Mouse (Mus musculus) testis, adult 2 months (tissue): Measurements from ENCODE around the gene Irf6. TPM values are rescaled to one million over a fixed set of nuclear protein-coding genes. Genes with fewer than 3 reads are reported as not detected.
A peak's percentile ranks its signal among the peaks of the same experiment; 100 is the strongest.

Experiments
- H3K27ac ChIP-seq: fragments of 200-500 bp; 2 replicates; pipeline ENCODE4 v1.5.1; 2012; ENCODE audit warnings: low read depth, low read length; ENCODE audit not compliant: control insufficient read depth, insufficient read depth
- H3K27me3 ChIP-seq: fragments of 200-500 bp; 2 replicates; pipeline ENCODE4 v1.6.1; 2012; ENCODE audit warnings: mild to moderate bottlenecking, low read length, moderate library complexity; ENCODE audit not compliant: control insufficient read depth, insufficient read depth
- H3K36me3 ChIP-seq: fragments of 200-500 bp; 2 replicates; pipeline ENCODE4 v1.6.1; 2012; ENCODE audit warnings: mild to moderate bottlenecking, low read length; ENCODE audit not compliant: control insufficient read depth, insufficient read depth
- H3K4me1 ChIP-seq: fragments of 200-500 bp; 2 replicates; pipeline ENCODE4 v1.6.1; 2012; ENCODE audit warnings: low read length; ENCODE audit not compliant: control insufficient read depth, insufficient read depth
- H3K4me3 ChIP-seq: fragments of 200-500 bp; 2 replicates; pipeline ENCODE4 v1.5.1; 2012; ENCODE audit warnings: low read depth, mild to moderate bottlenecking, low read length, moderate library complexity, mixed read lengths; ENCODE audit not compliant: control insufficient read depth
- CTCF ChIP-seq: fragments of 200-500 bp; IDR thresholded peaks from 2 replicates; pipeline ENCODE4 v1.5.1; 2012; ENCODE audit warnings: low read depth, mild to moderate bottlenecking, inconsistent platforms, low read length, moderate library complexity; ENCODE audit not compliant: control insufficient read depth, insufficient read depth, insufficient replicate concordance
- POLR2A ChIP-seq: fragments of 200-500 bp; IDR thresholded peaks from 2 replicates; pipeline ENCODE4 v1.6.1; 2012; ENCODE audit warnings: low read depth, mild to moderate bottlenecking, inconsistent platforms, low read length, moderate library complexity; ENCODE audit not compliant: control insufficient read depth
- polyA plus RNA-seq: library from polyadenylated mRNA; depleted of rRNA; stranded (reverse); fragments of >200 nt; gene quantifications from 2 replicates; pipeline ENCODE4 v1.2.3, GENCODE M21; 2012

The Irf6 gene
- polyA plus RNA-seq, 1 experiment, result 17.5 TPM

GRCm38 (mm10) chr1:193200640-193201382 is 47.9 kb downstream of the Irf6 start:
- Histone ChIP-seq H3K4me1 (no peaks in the 10 kb centered on the region), H3K36me3 (no peaks in the 10 kb centered on the region)
- TF ChIP-seq CTCF (no peak), POLR2A (no peak)

GRCm38 (mm10) chr1:193201383-193201778 is 48.5 kb downstream of the Irf6 start, which contains the start of gene Traf3ip3:
TSS of gene Traf3ip3 (minus strand) at chr1:193201703.
- Histone ChIP-seq H3K4me3 (no peak within 1 kb of the TSS), H3K36me3 (no peaks in the 10 kb centered on the region), H3K27me3 (no peaks in the 10 kb centered on the region), H3K4me1 (no peaks in the 10 kb centered on the region), H3K27ac (no peak within 1 kb of the TSS)
- TF ChIP-seq CTCF, result no peak

More at GRCm38 (mm10) chr1:193200640-193201382, 47.9 kb downstream of the Irf6 start:
- Histone ChIP-seq H3K27me3 (no peaks in the 10 kb centered on the region), H3K4me3 (no peak overlapping the region), H3K27ac (no peak overlapping the region)

DNA sequence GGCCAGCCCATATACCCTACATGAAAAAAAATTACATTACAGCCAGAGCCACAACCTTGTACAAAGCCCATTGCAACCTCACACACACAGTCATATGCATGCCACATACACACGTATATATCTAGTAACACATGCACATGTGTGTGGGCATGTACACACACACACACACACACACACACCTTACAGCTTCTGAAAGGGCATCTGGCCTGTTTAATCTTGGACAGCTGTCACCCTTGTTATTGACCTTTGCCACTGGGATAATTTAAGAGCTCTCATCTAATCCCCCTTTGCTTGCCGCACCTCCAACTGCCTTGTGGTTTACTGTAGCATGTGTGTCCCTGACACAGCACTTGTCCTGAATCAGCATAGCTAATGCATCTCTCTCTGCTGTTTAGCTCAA is 50.9 kb downstream of the Irf6 start:
- Histone ChIP-seq H3K4me3 (no peak overlapping the region), H3K36me3 (no peaks in the 10 kb centered on the region), H3K4me1 (no peaks in the 10 kb centered on the region), H3K27ac (no peak overlapping the region), H3K27me3 (no peaks in the 10 kb centered on the region)
- TF ChIP-seq POLR2A (no peak), CTCF (no peak)

DNA sequence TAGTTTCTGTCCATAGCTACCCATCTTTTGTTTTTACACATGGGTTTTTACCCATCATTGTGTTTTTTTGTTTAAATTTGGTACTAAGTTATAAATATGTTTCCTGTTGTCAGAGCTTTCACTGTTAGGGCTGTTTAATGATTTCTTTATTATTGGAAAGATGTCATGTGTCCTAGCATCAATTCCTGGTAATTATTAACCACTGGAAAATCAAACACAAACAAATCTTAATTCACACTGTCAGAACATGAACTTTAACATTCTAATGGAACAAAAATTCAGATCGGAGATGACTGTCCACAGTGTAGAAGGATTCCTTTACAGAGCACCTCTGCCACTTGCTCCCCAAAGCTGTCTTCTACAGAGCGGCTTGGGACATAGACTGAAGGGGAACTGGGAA is 52.5 kb downstream of the Irf6 start:
- Histone ChIP-seq H3K4me3 (no peak overlapping the region), H3K27ac (no peak overlapping the region), H3K36me3 (no peaks in the 10 kb centered on the region), H3K27me3 (no peaks in the 10 kb centered on the region), H3K4me1 (no peaks in the 10 kb centered on the region)
- TF ChIP-seq CTCF (no peak), POLR2A (no peak)

DNA sequence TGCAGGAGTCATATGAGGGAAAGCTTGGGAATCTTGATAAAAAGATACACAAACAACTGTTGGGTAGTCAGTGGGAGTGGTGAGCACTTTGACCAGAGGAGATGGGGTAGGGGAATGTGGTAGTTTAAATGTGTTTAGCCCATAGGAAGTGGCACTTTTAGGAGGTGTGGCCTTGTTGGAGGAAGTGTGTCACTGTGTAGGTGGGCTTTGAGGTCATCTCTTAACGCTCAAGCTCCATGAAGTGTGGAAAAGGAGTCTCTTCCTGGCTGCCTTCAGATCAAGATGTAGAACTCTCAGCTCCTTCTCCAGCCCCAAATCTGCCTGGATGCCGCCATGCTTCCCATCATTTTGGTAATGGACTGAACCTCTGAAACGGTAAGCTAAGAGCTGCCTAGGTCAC is 54.6 kb downstream of the Irf6 start, which contains the start of gene Lamb3:
TSS of gene Lamb3 (plus strand) at position 197 of the 400 bp plus-strand sequence.
- TF ChIP-seq CTCF (no peak), POLR2A (no peak)
- Histone ChIP-seq H3K4me3 (no peak within 1 kb of the TSS), H3K36me3 (no peaks in the 10 kb centered on the region), H3K27ac (no peak within 1 kb of the TSS), H3K4me1 (no peaks in the 10 kb centered on the region), H3K27me3 (no peaks in the 10 kb centered on the region)

DNA sequence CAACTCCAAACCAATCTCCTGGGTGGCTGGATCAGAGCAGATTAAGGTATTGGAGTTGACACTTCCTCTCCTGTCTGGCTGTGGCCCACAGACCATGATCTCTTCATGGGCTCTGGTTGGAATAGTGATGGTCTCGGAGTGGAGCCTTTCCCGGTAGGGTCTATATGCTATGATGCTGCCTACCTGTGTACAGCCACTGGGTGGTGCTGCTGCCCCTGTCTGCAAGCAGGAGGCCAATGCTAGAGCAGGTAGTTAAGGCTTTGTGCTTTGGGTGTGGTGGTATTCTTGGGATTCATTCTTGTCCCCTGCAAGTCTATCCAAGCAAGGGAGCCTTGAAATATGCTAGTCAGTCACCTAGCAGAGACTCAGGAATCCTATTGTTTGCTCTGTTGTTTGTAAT is 55.3 kb downstream of the Irf6 start:
- Histone ChIP-seq H3K4me3 (no peak overlapping the region), H3K27ac (no peak overlapping the region), H3K36me3 (no peaks in the 10 kb centered on the region), H3K27me3 (no peaks in the 10 kb centered on the region), H3K4me1 (no peaks in the 10 kb centered on the region)
- TF ChIP-seq POLR2A (no peak), CTCF (peak; percentile 76; the same call in 1 of the 2 replicates)

DNA sequence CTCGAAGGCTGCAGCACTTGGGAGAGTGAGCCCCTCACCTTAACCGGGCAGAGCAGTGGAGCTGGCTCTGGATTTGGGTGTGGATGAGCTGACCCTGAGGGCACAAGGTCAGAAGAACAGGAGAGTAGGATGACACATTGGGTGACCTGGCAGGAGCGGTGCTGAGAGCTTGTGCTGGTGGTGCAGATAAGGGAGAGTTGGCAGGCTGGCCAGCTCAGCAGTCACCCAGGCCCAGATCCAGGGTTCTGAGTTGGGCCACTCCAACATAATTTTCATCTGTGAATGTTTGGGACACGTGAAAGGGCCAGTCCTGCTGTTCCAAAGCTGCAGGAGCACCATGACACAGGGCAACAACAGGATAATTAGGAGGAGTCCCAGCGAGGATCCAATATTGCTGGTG is 58.5 kb downstream of the Irf6 start:
- H3K36me3 ChIP-seq, result no peaks in the 10 kb centered on the region
- no peak overlapping the region for H3K4me3 ChIP-seq
- no peak overlapping the region for H3K27ac ChIP-seq
- TF ChIP-seq POLR2A (no peak), CTCF (no peak)
- H3K27me3 ChIP-seq, result no peaks in the 10 kb centered on the region
- H3K4me1 ChIP-seq, result no peaks in the 10 kb centered on the region

- no peaks in the 10 kb centered on the region for H3K36me3 ChIP-seq
- TF ChIP-seq POLR2A (no peak), CTCF (no peak)
- H3K27ac ChIP-seq, result no peak overlapping the region
- no peak overlapping the region for H3K4me3 ChIP-seq
- H3K4me1 ChIP-seq, result no peaks in the 10 kb centered on the region
- no peaks in the 10 kb centered on the region for H3K27me3 ChIP-seq
These were observed 61.1 kb downstream of the Irf6 start for GRCm38 (mm10) chr1:193214053-193214452.
